Mouse (Mus musculus) embryo, embryonic 11 days (tissue): ENCODE data around the gene Cabp1.

Experiments
- DNase-seq: peaks from one replicate; pipeline ENCODE4 v3.0.0-alpha.2; 2015

Cabp1 gene

GRCm38 (mm10) chr5:115120978-115121377, 73.2 kb downstream of the Cabp1 start:
- DNase-seq: no peak

GRCm38 (mm10) chr5:115118961-115119570, 75.1 kb downstream of the Cabp1 start, which contains the start of gene Acads:
Acads (minus strand) TSS chr5:115119346.
- peak; percentile 91 for DNase-seq
